Mouse (Mus musculus) cerebellum, adult 2 months (tissue): ENCODE measurements around the gene Gm45837.

Experiments used
- CTCF ChIP-seq: fragments of 200-500 bp; IDR thresholded peaks from 2 replicates; pipeline ENCODE4 v1.5.1; 2011; ENCODE audit warnings: low read depth, mild to moderate bottlenecking, control low read depth, low read length, moderate library complexity, borderline replicate concordance; ENCODE audit not compliant: insufficient read depth
- POLR2A ChIP-seq: fragments of 200-500 bp; IDR thresholded peaks from 2 replicates; pipeline ENCODE4 v1.6.1; 2011; ENCODE audit warnings: low read length, control low read depth, borderline replicate concordance; ENCODE audit not compliant: insufficient read depth

GRCm38 (mm10) chr7:101443093-101443492, 32.4 kb downstream of the Gm45837 start:
- TF ChIP-seq POLR2A (no peak), CTCF (no peak)
